ENCODE assay signal across 8 mouse cellular contexts in genomic region chr10:81106113-81106721, GRCm38 (mm10). TPM values are rescaled to one million over a fixed set of nuclear protein-coding genes. Genes with fewer than 3 reads are reported as not detected.
A peak's percentile ranks its signal among the peaks of the same experiment; 100 is the strongest.
DNase-seq lines count a peak whose midpoint lies in the region; ATAC-seq and TF ChIP-seq lines count a peak whose summit lies in the region.

No protein-coding gene starts in this region.

- H3K9me3 ChIP-seq in ES-E14 (ENCODE audit: control insufficient read depth, insufficient read depth, low read depth, low read length): no peaks in the 10 kb centered on the region
- no peaks in the 10 kb centered on the region for H3K9me3 ChIP-seq in forebrain, embryonic 15.5 days
- H3K9me3 ChIP-seq in lung, embryonic 16.5 days (ENCODE audit: control insufficient read depth, low read length): no peaks in the 10 kb centered on the region

- TF ChIP-seq CTCF in layer of hippocampus, adult 2 months (conservative IDR thresholded peaks at IDR 0.05): peak; percentile 24

- H3K27ac ChIP-seq in ES-E14 (ENCODE audit: insufficient read depth, low read depth, low read length, poor library complexity, severe bottlenecking): peak overlapping the region; percentile 97
- peak overlapping the region; percentile 100 for H3K27ac ChIP-seq in forebrain, embryonic 15.5 days (replicated peaks)
- H3K27ac ChIP-seq in layer of hippocampus, adult 2 months: peak overlapping the region; percentile 99
- peak overlapping the region; percentile 100 for H3K27ac ChIP-seq in lung, embryonic 16.5 days (ENCODE audit: low read length)

- intact Hi-C loops in heart, postnatal 36 days (cut with DNase I): no loop called here

- H3K36me3 ChIP-seq in ES-E14 (ENCODE audit: control insufficient read depth, insufficient read depth, low read length, poor library complexity, severe bottlenecking): peaks cover 31% of the 10 kb centered on the region
- peaks cover 27% of the 10 kb centered on the region for H3K36me3 ChIP-seq in forebrain, embryonic 15.5 days
- H3K36me3 ChIP-seq in lung, embryonic 16.5 days (ENCODE audit: control insufficient read depth, insufficient read depth, low read length): peaks cover 24% of the 10 kb centered on the region

- no peaks in the 10 kb centered on the region for H3K27me3 ChIP-seq in forebrain, embryonic 15.5 days
- no peaks in the 10 kb centered on the region for H3K27me3 ChIP-seq in lung, embryonic 16.5 days (ENCODE audit: control insufficient read depth, insufficient read depth, low read depth, low read length)

- DNase-seq in ES-E14 (ENCODE audit: low read depth, low spot score): peak; percentile 100
- DNase-seq in cerebellum, adult 11 months: peak; percentile 81
- peak; percentile 80 to 88 for DNase-seq in heart, postnatal 36 days
- peak; percentile 75 to 78 for DNase-seq in layer of hippocampus, adult 2 months (ENCODE audit: low spot score in 2 of 2)
- DNase-seq in ovary, adult 18-20 months (ENCODE audit: low spot score): peak; percentile 71
- peak; percentile 88 for DNase-seq in thymus, postnatal 0 days (ENCODE audit: low spot score)

- H3K9ac ChIP-seq in ES-E14 (ENCODE audit: insufficient read depth, low read depth, low read length, poor library complexity, severe bottlenecking): peak overlapping the region; percentile 99
- H3K9ac ChIP-seq in forebrain, embryonic 15.5 days (replicated peaks): peak overlapping the region; percentile 100
- peak overlapping the region; percentile 96 for H3K9ac ChIP-seq in lung, embryonic 16.5 days (ENCODE audit: low read length)

- H3K4me3 ChIP-seq in ES-E14 (ENCODE audit: insufficient read depth in 1 of 2, low read depth in 1 of 2, low read length in 2 of 2, poor library complexity in 1 of 2, severe bottlenecking in 1 of 2): peak overlapping the region; percentile 76 to 91
- peak overlapping the region; percentile 100 for H3K4me3 ChIP-seq in forebrain, embryonic 15.5 days
- peak overlapping the region; percentile 96 for H3K4me3 ChIP-seq in layer of hippocampus, adult 2 months
- peak overlapping the region; percentile 97 for H3K4me3 ChIP-seq in lung, embryonic 16.5 days (ENCODE audit: low read length)

- 2% methylated on average over 35 of the region's 35 CpGs for WGBS in forebrain, embryonic 15.5 days
- WGBS in lung, embryonic 16.5 days: under 1% methylated on average over 35 of the region's 35 CpGs

- peaks cover 0 to 11% of the 10 kb centered on the region in 2 experiments; a peak in 2 of 4 replicates for H3K4me1 ChIP-seq in ES-E14 (ENCODE audit: control insufficient read depth in 2 of 2, insufficient read depth in 2 of 2, low read length in 2 of 2, poor library complexity in 1 of 2)
- peaks cover 23% of the 10 kb centered on the region for H3K4me1 ChIP-seq in forebrain, embryonic 15.5 days
- peaks cover 9% of the 10 kb centered on the region for H3K4me1 ChIP-seq in lung, embryonic 16.5 days (replicated peaks; ENCODE audit: control insufficient read depth, insufficient read depth, low read length)

- H3K4me2 ChIP-seq in forebrain, embryonic 15.5 days (replicated peaks): peak overlapping the region; percentile 63
- H3K4me2 ChIP-seq in lung, embryonic 16.5 days (ENCODE audit: low read depth, low read length): peak overlapping the region; percentile 76

- in situ Hi-C loops in ES-E14 (cut with MboI; ENCODE audit: low sequenced_read_pairs in 2 of 2, unreplicated experiment in 2 of 2): no loop called here

- ATAC-seq in forebrain, embryonic 15.5 days (replicated peaks): peak; percentile 87
- peak; percentile 94 for ATAC-seq in lung, embryonic 16.5 days (ENCODE audit: low read depth)

TF ChIP-seq in ES-E14, 5 proteins besides CTCF, POLR2A, EP300 and RAD21:
- TF ChIP-seq ZNF384 (IDR thresholded peaks at IDR 0.05; ENCODE audit: low read depth, low read length): no peak
- TF ChIP-seq ZC3H11A (IDR thresholded peaks at IDR 0.05; ENCODE audit: borderline replicate concordance, low read depth, low read length): no peak
- no peak for TF ChIP-seq MAFK (IDR thresholded peaks at IDR 0.05; ENCODE audit: insufficient read depth, low read depth, low read length)
- TF ChIP-seq CHD2 (IDR thresholded peaks at IDR 0.05; ENCODE audit: low read depth, low read length): no peak
- TF ChIP-seq HCFC1 (IDR thresholded peaks at IDR 0.05; ENCODE audit: borderline replicate concordance, insufficient read depth, low read length): no peak

RNA-seq across cellular contexts. Expression of gene Map2k2, which starts 0.5 kb away (rescaled TPM):
- total RNA-seq in ES-E14 (2012; rRNA removed): 115 and 121 TPM in 2 replicates
- polyA plus RNA-seq in forebrain, embryonic 15.5 days (2015; fragmentation: Nextera tagmentation; extraction: Ambion mirVana): 211 and 229 TPM in 2 replicates
- total RNA-seq in heart, postnatal 36 days (2021): 100 to 1,000 TPM; 113 to 125 TPM
- 100 to 1,000 TPM; 132 to 139 TPM for total RNA-seq in layer of hippocampus, adult 2 months (2021)
- polyA plus RNA-seq in lung, embryonic 16.5 days (2015; fragmentation: Nextera tagmentation; extraction: Ambion mirVana): 144 and 151 TPM in 2 replicates
- polyA plus RNA-seq in thymus, postnatal 0 days (2015; fragmentation: Nextera tagmentation; extraction: Ambion mirVana): 142 and 150 TPM in 2 replicates

RNA-seq across cellular contexts. Expression of gene Creb3l3, which starts 7.5 kb away (rescaled TPM):
- total RNA-seq in ES-E14 (2012; rRNA removed): 0.94 and 2.2 TPM in 2 replicates
- polyA plus RNA-seq in forebrain, embryonic 15.5 days (2015; fragmentation: Nextera tagmentation; extraction: Ambion mirVana): 0.13 and 0.25 TPM in 2 replicates
- 1 to 10 TPM in 1 of 2 experiments, under 1 TPM in 1; 0.95 to 1.1 TPM for total RNA-seq in heart, postnatal 36 days (2021)
- total RNA-seq in layer of hippocampus, adult 2 months (2021): under 1 TPM; 0.20 to 0.66 TPM
- polyA plus RNA-seq in lung, embryonic 16.5 days (2015; fragmentation: Nextera tagmentation; extraction: Ambion mirVana): 0.34 and 1.0 TPM in 2 replicates
- 0.24 and 0.53 TPM in 2 replicates for polyA plus RNA-seq in thymus, postnatal 0 days (2015; fragmentation: Nextera tagmentation; extraction: Ambion mirVana)

RNA-seq across cellular contexts. Expression of gene Zbtb7a, which starts 28.8 kb away (rescaled TPM):
- 15.7 and 30.1 TPM in 2 replicates for total RNA-seq in ES-E14 (2012; rRNA removed)
- 12.1 and 15.1 TPM in 2 replicates for polyA plus RNA-seq in forebrain, embryonic 15.5 days (2015; fragmentation: Nextera tagmentation; extraction: Ambion mirVana)
- total RNA-seq in heart, postnatal 36 days (2021): 10 to 100 TPM; 37.9 to 39.5 TPM
- total RNA-seq in layer of hippocampus, adult 2 months (2021): 100 to 1,000 TPM; 103 to 109 TPM
- polyA plus RNA-seq in lung, embryonic 16.5 days (2015; fragmentation: Nextera tagmentation; extraction: Ambion mirVana): 31.5 and 31.6 TPM in 2 replicates
- polyA plus RNA-seq in thymus, postnatal 0 days (2015; fragmentation: Nextera tagmentation; extraction: Ambion mirVana): 34.5 and 44.9 TPM in 2 replicates

RNA-seq across cellular contexts. Expression of gene Thop1, which starts 36.4 kb away (rescaled TPM):
- total RNA-seq in ES-E14 (2012; rRNA removed): 155 and 174 TPM in 2 replicates
- polyA plus RNA-seq in forebrain, embryonic 15.5 days (2015; fragmentation: Nextera tagmentation; extraction: Ambion mirVana): 60.0 and 61.7 TPM in 2 replicates
- total RNA-seq in heart, postnatal 36 days (2021): 10 to 100 TPM; 11.9 to 13.1 TPM
- 10 to 100 TPM; 52.0 to 52.6 TPM for total RNA-seq in layer of hippocampus, adult 2 months (2021)
- 44.2 and 45.0 TPM in 2 replicates for polyA plus RNA-seq in lung, embryonic 16.5 days (2015; fragmentation: Nextera tagmentation; extraction: Ambion mirVana)
- 20.1 and 25.8 TPM in 2 replicates for polyA plus RNA-seq in thymus, postnatal 0 days (2015; fragmentation: Nextera tagmentation; extraction: Ambion mirVana)

RNA-seq across cellular contexts. Expression of gene Sgta, which starts 46.2 kb away (rescaled TPM):
- total RNA-seq in ES-E14 (2012; rRNA removed): 113 and 116 TPM in 2 replicates
- polyA plus RNA-seq in forebrain, embryonic 15.5 days (2015; fragmentation: Nextera tagmentation; extraction: Ambion mirVana): 316 and 320 TPM in 2 replicates
- total RNA-seq in heart, postnatal 36 days (2021): 10 to 100 TPM; 96.1 to 99.9 TPM
- total RNA-seq in layer of hippocampus, adult 2 months (2021): 100 to 1,000 TPM; 176 TPM
- polyA plus RNA-seq in lung, embryonic 16.5 days (2015; fragmentation: Nextera tagmentation; extraction: Ambion mirVana): 183 and 187 TPM in 2 replicates
- 120 and 127 TPM in 2 replicates for polyA plus RNA-seq in thymus, postnatal 0 days (2015; fragmentation: Nextera tagmentation; extraction: Ambion mirVana)

Comparison
In these comparisons a context has a peak if more than half of its experiments do, and no peak if none do; other contexts are left out.
1. Peak in every context shown above with its lines: DNase-seq, ATAC-seq, H3K4me3 ChIP-seq and H3K27ac ChIP-seq.